Mouse (Mus musculus) cerebellum, adult 11 months (tissue): ENCODE results near the gene Ccar1.
"Not testable (repeated sequence)": the region's sequence is repeated elsewhere in the genome, so short reads cannot be mapped to it uniquely, and the experiment has no call there.

Source experiments
- DNase-seq: peaks from one replicate; pipeline ENCODE4 v3.0.0; 2022

Gene Ccar1

GRCm38 (mm10) chr10:62724936-62725335 lies 67.2 kb downstream of the Ccar1 start:
- DNase-seq = no peak

- DNase-seq = no peak
These were observed 69.4 kb downstream of the Ccar1 start for GRCm38 (mm10) chr10:62722701-62723100.

GRCm38 (mm10) chr10:62720574-62720973 lies 71.5 kb downstream of the Ccar1 start:
- DNase-seq = not testable (repeated sequence)

GRCm38 (mm10) chr10:62713457-62713856 lies 78.6 kb downstream of the Ccar1 start:
- no peak for DNase-seq

- DNase-seq = no peak
These were observed 88.5 kb downstream of the Ccar1 start for GRCm38 (mm10) chr10:62703579-62703978.

GRCm38 (mm10) chr10:62702436-62702835 lies 89.7 kb downstream of the Ccar1 start:
- DNase-seq = no peak
